Mouse (Mus musculus): ENCODE measurements around the gene 1700010B08Rik. TPM values are rescaled to one million over a fixed set of nuclear protein-coding genes. Genes with fewer than 3 reads are reported as not detected.

1700010B08Rik gene
- polyA plus RNA-seq, 2 experiments, result not detected

GRCm38 (mm10) chr2:173725819-173726218 is 6.6 kb downstream of the 1700010B08Rik start:
- no peak overlapping the region for H3K27ac ChIP-seq
- 47% methylated on average over 4 of the region's 4 CpGs for WGBS (ENCODE audit: insufficient replicate concordance)
- H3K9me3 ChIP-seq (ENCODE audit: control insufficient read depth, low read length), result no peaks in the 10 kb centered on the region
- H3K4me3 ChIP-seq (ENCODE audit: insufficient read depth in 1 of 2, low read depth in 2 of 2, low read length in 2 of 2), result no peak overlapping the region
- H3K36me3 ChIP-seq (replicated peaks; ENCODE audit: control insufficient read depth, insufficient read depth, low read depth), result no peaks in the 10 kb centered on the region
- no peak for TF ChIP-seq EP300 (IDR thresholded peaks at IDR 0.05; ENCODE audit: low read depth)
- no peak for TF ChIP-seq CTCF (IDR thresholded peaks at IDR 0.05; ENCODE audit: low read depth)
- H3K4me1 ChIP-seq (replicated peaks; ENCODE audit: control insufficient read depth in 2 of 2, insufficient read depth in 2 of 2, low read length in 1 of 2), result peaks cover 0 to 2% of the 10 kb centered on the region in 2 experiments; a peak in 1 of 4 replicates
- H3K27me3 ChIP-seq (ENCODE audit: control insufficient read depth, insufficient read depth, low read length), result no peaks in the 10 kb centered on the region
- H3K4me2 ChIP-seq (ENCODE audit: low read depth), result no peak overlapping the region
- DNase-seq (ENCODE audit: low read depth in 3 of 3, low spot score in 3 of 3) (no peak), ATAC-seq (ENCODE audit: insufficient read depth) (no peak)
- no peak overlapping the region for H3K9ac ChIP-seq (replicated peaks)

- 39% methylated on average over 9 of the region's 9 CpGs for WGBS (ENCODE audit: insufficient replicate concordance)
- DNase-seq (ENCODE audit: low read depth in 3 of 3, low spot score in 3 of 3) (no peak), ATAC-seq (ENCODE audit: insufficient read depth) (no peak)
- Histone ChIP-seq H3K4me3 (ENCODE audit: insufficient read depth in 1 of 2, low read depth in 2 of 2, low read length in 2 of 2) (no peak overlapping the region), H3K27me3 (ENCODE audit: control insufficient read depth, insufficient read depth, low read length) (no peaks in the 10 kb centered on the region), H3K9me3 (ENCODE audit: control insufficient read depth, low read length) (no peaks in the 10 kb centered on the region), H3K27ac (no peak overlapping the region), H3K36me3 (replicated peaks; ENCODE audit: control insufficient read depth, insufficient read depth, low read depth) (no peaks in the 10 kb centered on the region), H3K4me1 (replicated peaks; ENCODE audit: control insufficient read depth in 2 of 2, insufficient read depth in 2 of 2, low read length in 1 of 2) (peaks cover 0 to 2% of the 10 kb centered on the region in 2 experiments; a peak in 1 of 4 replicates), H3K4me2 (ENCODE audit: low read depth) (no peak overlapping the region), H3K9ac (replicated peaks) (no peak overlapping the region)
- TF ChIP-seq EP300 (IDR thresholded peaks at IDR 0.05; ENCODE audit: low read depth) (no peak), CTCF (IDR thresholded peaks at IDR 0.05; ENCODE audit: low read depth) (no peak)
Observed at GRCm38 (mm10) chr2:173730444-173730966, 11.3 kb downstream of the 1700010B08Rik start.

- 55% methylated on average over 2 of the region's 2 CpGs for WGBS (ENCODE audit: insufficient replicate concordance)
Observed at GRCm38 (mm10) chr2:173734426-173734825, 15.2 kb downstream of the 1700010B08Rik start.

GRCm38 (mm10) chr2:173737222-173737989 is 18.2 kb downstream of the 1700010B08Rik start, which contains the start of gene Vapb:
Vapb (plus strand) TSS chr2:173737511.
- no peaks in the 10 kb centered on the region for H3K36me3 ChIP-seq (replicated peaks; ENCODE audit: control insufficient read depth, insufficient read depth, low read depth)
- WGBS (ENCODE audit: insufficient replicate concordance), result under 1% methylated on average over 66 of the region's 70 CpGs
- no peaks in the 10 kb centered on the region for H3K27me3 ChIP-seq (ENCODE audit: control insufficient read depth, insufficient read depth, low read length)
- H3K27ac ChIP-seq, result no peak within 1 kb of the TSS; the same call in 1 of the 2 replicates
- DNase-seq (ENCODE audit: low read depth in 3 of 3, low spot score in 3 of 3) (peak; percentile 91 to 93 (median 93)), ATAC-seq (ENCODE audit: insufficient read depth) (peak; percentile 97)
- TF ChIP-seq CTCF (IDR thresholded peaks at IDR 0.05; ENCODE audit: low read depth) (peak; percentile 49), EP300 (IDR thresholded peaks at IDR 0.05; ENCODE audit: low read depth) (no peak)
- H3K9ac ChIP-seq (replicated peaks), result peak within 1 kb of the TSS; percentile 80
- H3K4me3 ChIP-seq (ENCODE audit: insufficient read depth in 1 of 2, low read depth in 2 of 2, low read length in 2 of 2), result peak within 1 kb of the TSS; percentile 71 to 83
- H3K4me1 ChIP-seq (replicated peaks; ENCODE audit: control insufficient read depth in 2 of 2, insufficient read depth in 2 of 2, low read length in 1 of 2), result peaks cover 8 to 22% of the 10 kb centered on the region in 2 experiments
- H3K4me2 ChIP-seq (ENCODE audit: low read depth), result peak within 1 kb of the TSS; percentile 83
- no peaks in the 10 kb centered on the region for H3K9me3 ChIP-seq (ENCODE audit: control insufficient read depth, low read length)

More at GRCm38 (mm10) chr2:173734426-173734825, 15.2 kb downstream of the 1700010B08Rik start:
- TF ChIP-seq EP300 (IDR thresholded peaks at IDR 0.05; ENCODE audit: low read depth), result no peak
- no peak for TF ChIP-seq CTCF (IDR thresholded peaks at IDR 0.05; ENCODE audit: low read depth)
- H3K36me3 ChIP-seq (replicated peaks; ENCODE audit: control insufficient read depth, insufficient read depth, low read depth), result no peaks in the 10 kb centered on the region
- no peaks in the 10 kb centered on the region for H3K27me3 ChIP-seq (ENCODE audit: control insufficient read depth, insufficient read depth, low read length)
- no peak overlapping the region for H3K27ac ChIP-seq
- peaks cover 8 to 17% of the 10 kb centered on the region in 2 experiments for H3K4me1 ChIP-seq (replicated peaks; ENCODE audit: control insufficient read depth in 2 of 2, insufficient read depth in 2 of 2, low read length in 1 of 2)
- H3K9me3 ChIP-seq (ENCODE audit: control insufficient read depth, low read length), result no peaks in the 10 kb centered on the region
- no peak overlapping the region for H3K9ac ChIP-seq (replicated peaks)
- no peak overlapping the region for H3K4me3 ChIP-seq (ENCODE audit: insufficient read depth in 1 of 2, low read depth in 2 of 2, low read length in 2 of 2)
- ATAC-seq (ENCODE audit: insufficient read depth), result no peak
- no peak for DNase-seq (ENCODE audit: low read depth in 3 of 3, low spot score in 3 of 3)
- H3K4me2 ChIP-seq (ENCODE audit: low read depth), result no peak overlapping the region

GRCm38 (mm10) chr2:173738232-173738631 is 19.0 kb downstream of the 1700010B08Rik start:
- H3K27me3 ChIP-seq (ENCODE audit: control insufficient read depth, insufficient read depth, low read length), result no peaks in the 10 kb centered on the region
- H3K27ac ChIP-seq, result no peak overlapping the region; the same call in 1 of the 2 replicates
- DNase-seq (ENCODE audit: low read depth in 3 of 3, low spot score in 3 of 3), result peak in 1 of 3 experiments; percentile 3
- peaks cover 8 to 22% of the 10 kb centered on the region in 2 experiments for H3K4me1 ChIP-seq (replicated peaks; ENCODE audit: control insufficient read depth in 2 of 2, insufficient read depth in 2 of 2, low read length in 1 of 2)
- 28% methylated on average over 9 of the region's 9 CpGs for WGBS (ENCODE audit: insufficient replicate concordance)
- TF ChIP-seq EP300 (IDR thresholded peaks at IDR 0.05; ENCODE audit: low read depth) (no peak), CTCF (IDR thresholded peaks at IDR 0.05; ENCODE audit: low read depth) (no peak)
- ATAC-seq (ENCODE audit: insufficient read depth), result no peak
- peak overlapping the region; percentile 80 for H3K9ac ChIP-seq (replicated peaks)
- H3K9me3 ChIP-seq (ENCODE audit: control insufficient read depth, low read length), result no peaks in the 10 kb centered on the region
- H3K4me3 ChIP-seq (ENCODE audit: insufficient read depth in 1 of 2, low read depth in 2 of 2, low read length in 2 of 2), result peak overlapping the region; percentile 71 to 83
- H3K4me2 ChIP-seq (ENCODE audit: low read depth), result peak overlapping the region; percentile 83
- H3K36me3 ChIP-seq (replicated peaks; ENCODE audit: control insufficient read depth, insufficient read depth, low read depth), result no peaks in the 10 kb centered on the region

Data from liver, embryonic 14.5 days (tissue).